Mouse (Mus musculus) midbrain, embryonic 14.5 days (tissue): ENCODE measurements around the gene Srrm2. TPM values are rescaled to one million over a fixed set of nuclear protein-coding genes. Genes with fewer than 3 reads are reported as not detected.

Source experiments
- ATAC-seq: fragments of 200-750 bp; cut with Nextera tagmentation; 2 replicates; pipeline ENCODE4 v1.8.0; 2017; ENCODE audit warnings: moderate number of reproducible peaks, moderate library complexity; ENCODE audit not compliant: low FRiP score, low TSS enrichment
- DNase-seq: peaks from one replicate; pipeline ENCODE4 v3.0.0-alpha.2; 2015
- H3K27ac ChIP-seq: fragments of 300-500 bp; sonication (generic); replicated peaks from 2 replicates; pipeline ENCODE4 v1.5.1; 2014; ENCODE audit warnings: mild to moderate bottlenecking, low read depth, low read length, moderate library complexity
- H3K27me3 ChIP-seq: fragments of 300-500 bp; sonication (generic); 2 replicates; pipeline ENCODE4 v1.6.1; 2014; ENCODE audit warnings: low read length, control low read depth, mixed read lengths; ENCODE audit not compliant: control insufficient read depth, insufficient read depth
- H3K36me3 ChIP-seq: fragments of 300-500 bp; sonication (generic); 2 replicates; pipeline ENCODE4 v1.6.1; 2014; ENCODE audit warnings: low read length, control low read depth; ENCODE audit not compliant: control insufficient read depth, insufficient read depth
- H3K4me1 ChIP-seq: fragments of 300-500 bp; sonication (generic); 2 replicates; pipeline ENCODE4 v1.6.1; 2014; ENCODE audit warnings: mild to moderate bottlenecking, antibody characterized with exemption, low read length, control low read depth; ENCODE audit not compliant: control insufficient read depth, insufficient read depth
- H3K4me2 ChIP-seq: fragments of 300-500 bp; sonication (generic); 2 replicates; pipeline ENCODE4 v1.6.1; 2014; ENCODE audit warnings: mild to moderate bottlenecking, low read length, moderate library complexity
- H3K4me3 ChIP-seq: fragments of 300-500 bp; sonication (generic); replicated peaks from 2 replicates; pipeline ENCODE4 v1.5.1; 2014; ENCODE audit warnings: low read depth, low read length
- H3K9ac ChIP-seq: fragments of 300-500 bp; sonication (generic); replicated peaks from 2 replicates; pipeline ENCODE4 v1.6.1; 2014; ENCODE audit warnings: mild to moderate bottlenecking, low read length, moderate library complexity
- H3K9me3 ChIP-seq: fragments of 300-500 bp; sonication (generic); 2 replicates; pipeline ENCODE4 v1.6.1; 2016; ENCODE audit warnings: low read length, control low read depth, mixed read lengths; ENCODE audit not compliant: control insufficient read depth
- WGBS: fragments of 180-500 bp; shearing (Covaris S2); extraction: QIAGEN DNeasy Blood & Tissue Kit; methylation state at CpG from one replicate; pipeline ENCODE4 v1.1.7; 2014; 5-methylcytosine and 5-hydroxymethylcytosine counted together
- polyA plus RNA-seq: library from polyadenylated mRNA; unstranded; fragments of >200 nt; fragmentation: Nextera tagmentation; extraction: Ambion mirVana; gene quantifications from 2 replicates; pipeline ENCODE4 v1.2.1, GENCODE M21; 2014

Srrm2 gene
- polyA plus RNA-seq, 1 experiment from 2014 or later: 498 TPM

- DNase-seq (peak; percentile 49), ATAC-seq (no peak)
- H3K27ac ChIP-seq: no peak within 1 kb of the TSS
- no peak within 1 kb of the TSS for H3K4me3 ChIP-seq
- no peaks in the 10 kb centered on the region for H3K27me3 ChIP-seq
- WGBS: 13% methylated on average over 19 of the region's 19 CpGs
- no peak within 1 kb of the TSS for H3K9ac ChIP-seq
- H3K4me1 ChIP-seq: 0 out of 2 replicates have a peak, but pooled peaks cover 3% of the 10 kb centered on the region
- no peaks in the 10 kb centered on the region for H3K36me3 ChIP-seq
- H3K4me2 ChIP-seq: peak within 1 kb of the TSS; percentile 33
- H3K9me3 ChIP-seq: no peaks in the 10 kb centered on the region
Observed at GRCm38 (mm10) chr17:23843812-23844273, 53.5 kb downstream of the Srrm2 start, which contains the start of the genes Prss32 and Prss41. Gene Prss32, plus strand, starts transcription at chr17:23843855. Gene Prss41, minus strand, starts transcription at chr17:23844172.

DNA sequence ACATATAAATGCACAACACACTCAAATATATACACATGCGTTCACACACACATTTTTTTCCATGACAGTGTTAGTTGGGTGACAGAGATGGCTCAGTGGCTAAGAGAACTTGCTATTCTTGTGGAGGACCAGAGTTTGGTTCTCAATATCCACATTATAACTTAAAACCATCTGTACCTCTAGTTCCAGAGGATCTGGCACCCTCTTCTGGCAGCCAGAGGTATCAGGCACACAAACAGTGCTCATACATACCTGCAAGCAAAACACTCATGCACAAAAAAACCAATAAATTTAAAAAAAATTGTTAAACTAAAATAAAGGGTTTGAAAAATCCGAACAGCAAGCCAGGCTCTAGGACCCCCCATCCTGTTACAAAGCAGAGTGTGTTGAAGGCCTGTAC lies 59.7 kb downstream of the Srrm2 start:
- Histone ChIP-seq H3K4me2 (no peak overlapping the region), H3K4me1 (no peaks in the 10 kb centered on the region), H3K9me3 (no peaks in the 10 kb centered on the region), H3K9ac (no peak overlapping the region), H3K36me3 (no peaks in the 10 kb centered on the region), H3K27ac (no peak overlapping the region), H3K27me3 (no peaks in the 10 kb centered on the region), H3K4me3 (no peak overlapping the region)
- ATAC-seq: no peak
- 69% methylated on average over 2 of the region's 2 CpGs for WGBS
- DNase-seq: no peak

- ATAC-seq: no peak
Observed at GRCm38 (mm10) chr17:23850853-23851749, 60.8 kb downstream of the Srrm2 start.

DNA sequence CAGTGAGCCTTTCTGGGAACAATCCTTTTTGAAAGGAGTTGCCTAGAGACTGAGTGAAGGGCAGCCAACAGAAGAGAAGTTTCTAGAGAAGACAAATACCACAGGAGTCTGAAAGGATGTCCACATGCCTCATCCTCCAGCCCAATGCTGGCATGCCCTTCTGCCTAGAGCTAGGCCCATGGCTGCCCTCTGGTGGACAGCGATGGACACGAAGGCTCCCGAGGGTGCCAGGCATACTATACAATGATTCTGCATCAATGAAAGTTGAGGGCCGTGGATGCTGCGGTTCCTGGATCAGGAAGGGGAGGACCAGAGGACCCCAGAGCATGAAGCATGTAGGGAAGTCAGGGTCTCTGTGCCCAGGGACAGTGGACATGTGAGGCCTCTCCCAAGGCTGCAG lies 63.0 kb downstream of the Srrm2 start:
- no peak for ATAC-seq
- no peaks in the 10 kb centered on the region for H3K36me3 ChIP-seq

More at GRCm38 (mm10) chr17:23850853-23851749, 60.8 kb downstream of the Srrm2 start:
- H3K36me3 ChIP-seq: no peaks in the 10 kb centered on the region
- DNase-seq: peak; percentile 85
- H3K4me3 ChIP-seq: no peak overlapping the region
- no peak overlapping the region for H3K4me2 ChIP-seq
- no peaks in the 10 kb centered on the region for H3K9me3 ChIP-seq
- no peaks in the 10 kb centered on the region for H3K4me1 ChIP-seq
- H3K27ac ChIP-seq: no peak overlapping the region
- H3K27me3 ChIP-seq: no peaks in the 10 kb centered on the region
- 61% methylated on average over 18 of the region's 19 CpGs for WGBS
- no peak overlapping the region for H3K9ac ChIP-seq

GRCm38 (mm10) chr17:23854229-23854765 lies 64.0 kb downstream of the Srrm2 start:
- WGBS: 88% methylated on average over 10 of the region's 10 CpGs
- H3K4me2 ChIP-seq: no peak overlapping the region

More for the DNA sequence above, 63.0 kb downstream of the Srrm2 start:
- no peak overlapping the region for H3K4me2 ChIP-seq
- peak; percentile 68 for DNase-seq
- H3K4me1 ChIP-seq: no peaks in the 10 kb centered on the region
- H3K4me3 ChIP-seq: no peak overlapping the region
- H3K9ac ChIP-seq: no peak overlapping the region
- no peaks in the 10 kb centered on the region for H3K9me3 ChIP-seq
- H3K27me3 ChIP-seq: no peaks in the 10 kb centered on the region
- no peak overlapping the region for H3K27ac ChIP-seq
- 26% methylated on average over 5 of the region's 5 CpGs for WGBS

DNA sequence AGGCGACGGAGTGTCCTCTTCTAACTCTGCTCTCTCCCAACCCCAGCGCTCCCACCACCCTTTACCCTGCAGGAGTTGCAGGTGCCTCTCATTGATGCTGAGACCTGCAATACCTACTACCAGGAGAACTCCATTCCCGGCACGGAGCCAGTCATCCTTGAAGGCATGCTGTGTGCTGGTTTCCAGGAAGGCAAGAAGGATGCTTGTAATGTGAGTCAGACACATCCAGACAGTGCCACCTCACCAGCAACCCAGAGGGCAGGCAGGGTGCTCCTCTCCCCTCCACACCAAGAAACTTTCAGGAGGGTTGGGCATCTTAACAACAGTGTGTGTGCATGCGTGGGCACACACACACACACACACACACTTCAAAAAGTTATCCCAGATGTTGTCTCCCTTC lies 66.9 kb downstream of the Srrm2 start:
- no peak overlapping the region for H3K27ac ChIP-seq
- ATAC-seq (no peak), DNase-seq (no peak)
- no peaks in the 10 kb centered on the region for H3K4me1 ChIP-seq
- H3K9ac ChIP-seq: no peak overlapping the region
- no peaks in the 10 kb centered on the region for H3K27me3 ChIP-seq
- no peaks in the 10 kb centered on the region for H3K9me3 ChIP-seq
- H3K36me3 ChIP-seq: no peaks in the 10 kb centered on the region
- WGBS: 81% methylated on average over 6 of the region's 6 CpGs
- H3K4me2 ChIP-seq: no peak overlapping the region
- no peak overlapping the region for H3K4me3 ChIP-seq

More at GRCm38 (mm10) chr17:23854229-23854765, 64.0 kb downstream of the Srrm2 start:
- Histone ChIP-seq H3K4me3 (no peak overlapping the region), H3K9ac (no peak overlapping the region), H3K27me3 (no peaks in the 10 kb centered on the region), H3K36me3 (no peaks in the 10 kb centered on the region), H3K27ac (no peak overlapping the region), H3K4me1 (no peaks in the 10 kb centered on the region), H3K9me3 (no peaks in the 10 kb centered on the region)
- DNase-seq: no peak
- no peak for ATAC-seq

DNA sequence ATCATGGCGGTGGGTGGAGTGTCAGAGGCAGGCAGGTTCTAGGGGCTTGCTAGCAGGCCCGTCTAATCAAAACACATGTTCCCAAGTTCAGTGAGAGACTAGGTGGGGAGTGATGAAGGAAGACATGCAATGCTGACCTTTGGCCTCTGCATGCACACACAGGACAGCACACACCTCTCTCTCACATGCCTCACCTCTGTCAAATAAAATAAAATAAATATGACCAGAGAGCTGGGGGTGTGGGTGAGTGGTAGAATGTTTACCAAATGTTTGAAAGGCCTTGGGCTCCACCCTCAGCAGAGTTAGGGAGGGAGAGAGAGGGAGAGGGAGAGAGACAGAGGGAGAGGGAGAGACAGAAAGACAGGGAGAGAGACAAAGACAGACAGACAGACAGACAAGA lies 67.6 kb downstream of the Srrm2 start:
- Histone ChIP-seq H3K9ac (no peak overlapping the region), H3K9me3 (no peaks in the 10 kb centered on the region), H3K4me1 (no peaks in the 10 kb centered on the region), H3K27me3 (no peaks in the 10 kb centered on the region), H3K4me2 (no peak overlapping the region), H3K27ac (no peak overlapping the region), H3K36me3 (no peaks in the 10 kb centered on the region), H3K4me3 (no peak overlapping the region)
- WGBS: 88% methylated on average over 2 of the region's 2 CpGs
- DNase-seq: no peak
- no peak for ATAC-seq

DNA sequence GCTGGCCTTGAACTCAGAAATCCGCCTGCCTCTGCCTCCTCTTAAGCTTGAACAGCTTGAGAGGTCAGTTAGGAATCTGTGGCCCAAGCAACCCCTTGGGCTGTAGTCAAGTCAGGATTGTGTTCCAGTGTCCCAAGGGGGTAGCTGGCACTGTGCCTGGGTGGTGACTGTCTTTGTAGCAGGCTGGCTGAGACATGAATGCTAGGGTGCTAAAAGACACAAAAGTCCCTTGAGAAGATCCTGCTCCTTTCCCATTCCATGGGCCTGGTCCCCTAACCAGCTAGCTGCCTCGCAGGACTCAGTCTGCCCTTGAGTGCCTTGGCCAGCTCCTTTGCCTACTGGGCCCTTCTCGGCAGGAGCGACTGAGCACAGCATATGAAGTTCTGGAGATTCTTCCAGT lies 72.6 kb downstream of the Srrm2 start:
- ATAC-seq: no peak
- H3K4me1 ChIP-seq: no peaks in the 10 kb centered on the region

More for the DNA sequence above, 72.6 kb downstream of the Srrm2 start:
- H3K36me3 ChIP-seq: no peaks in the 10 kb centered on the region
- H3K27ac ChIP-seq: no peak overlapping the region
- 83% methylated on average over 4 of the region's 4 CpGs for WGBS
- H3K4me3 ChIP-seq: no peak overlapping the region
- H3K4me2 ChIP-seq: no peak overlapping the region
- no peak overlapping the region for H3K9ac ChIP-seq
- no peaks in the 10 kb centered on the region for H3K9me3 ChIP-seq
- no peak for DNase-seq
- no peaks in the 10 kb centered on the region for H3K27me3 ChIP-seq
